Comparison of ENCODE assay signal across 8 mouse cellular contexts in genomic region chr12:79347643-79348042, GRCm38 (mm10). TPM values are rescaled to one million over a fixed set of nuclear protein-coding genes. Genes with fewer than 3 reads are reported as not detected.
DNase-seq lines count a peak whose midpoint lies in the region; ATAC-seq and TF ChIP-seq lines count a peak whose summit lies in the region.

No protein-coding gene starts in this region.

- DNase-seq in spleen, adult 2 months (ENCODE audit: low read depth in 1 of 2, low spot score in 2 of 2) = peak; percentile 20 to 40
- no peak for DNase-seq in spleen, adult 12 weeks (ENCODE audit: low spot score)
- peak; percentile 54 for DNase-seq in cerebellum, adult 9-11 months
- peak; percentile 55 to 88 for DNase-seq in frontal cortex, adult 2 months (ENCODE audit: extremely low spot score in 1 of 2, low spot score in 1 of 2)
- peak; percentile 38 to 41 for DNase-seq in left cerebral cortex, adult 2 months (ENCODE audit: extremely low spot score in 1 of 2, low spot score in 2 of 2)
- peak; percentile 86 for DNase-seq in mesoderm, embryonic 11.5 days (ENCODE audit: low read depth, low spot score)
- peak; percentile 32 to 53 for DNase-seq in spleen, postnatal 36 days (ENCODE audit: low spot score in 2 of 2)

- H3K27me3 ChIP-seq in spleen, adult 2 months (ENCODE audit: control insufficient read depth, insufficient read depth, low read length) = no peaks in the 10 kb centered on the region

- no peak overlapping the region for H3K27ac ChIP-seq in spleen, adult 2 months (ENCODE audit: insufficient read depth, low read length)
- H3K27ac ChIP-seq in left cerebral cortex, adult 2 months = no peak overlapping the region

- no peak for TF ChIP-seq POLR2A in spleen, adult 2 months (IDR thresholded peaks at IDR 0.05; ENCODE audit: low read depth, low read length)

- TF ChIP-seq CTCF in spleen, adult 2 months (IDR thresholded peaks at IDR 0.05; ENCODE audit: extremely low read depth, insufficient read depth, insufficient read length, insufficient replicate concordance) = peak; percentile 22; the same call in 1 of the 2 replicates
- peak; percentile 91 for TF ChIP-seq CTCF in left cerebral cortex, adult 2 months (IDR thresholded peaks at IDR 0.05)

- no peaks in the 10 kb centered on the region for H3K36me3 ChIP-seq in spleen, adult 2 months (ENCODE audit: control insufficient read depth, insufficient read depth, low read length)

- intact Hi-C loops in left cerebral cortex, adult 2 months (cut with DNase I) = no loop called here

- H3K4me1 ChIP-seq in spleen, adult 2 months (ENCODE audit: control insufficient read depth, insufficient read depth, insufficient read length) = no peaks in the 10 kb centered on the region

- peak; percentile 54 for ATAC-seq in inflammation-experienced regulatory T-cells, adult 6 months

- WGBS in spleen, adult 2 months = 25% methylated on average over 6 of the region's 6 CpGs

- H3K4me3 ChIP-seq in spleen, adult 2 months (ENCODE audit: extremely low read depth, insufficient read depth, insufficient read length) = no peak overlapping the region
- no peak overlapping the region for H3K4me3 ChIP-seq in left cerebral cortex, adult 2 months

RNA-seq across cellular contexts. Expression of gene Rad51b, which starts 50.6 kb away (rescaled TPM):
- 0.26 and 0.39 TPM in 2 replicates for polyA plus RNA-seq in spleen, adult 2 months (2012; rRNA removed)
- polyA plus RNA-seq in frontal cortex, adult 2 months (2012; rRNA removed) = 0.14 and 0.17 TPM in 2 replicates
- 1 to 10 TPM; 1.2 to 4.0 (median 3.4) TPM for polyA plus RNA-seq in inflammation-experienced regulatory T-cells, adult 6 months (2017; shearing (Covaris generic))
- under 1 TPM in 1 of 2 experiments, not detected in 1; 0.36 TPM for total RNA-seq in left cerebral cortex, adult 2 months (2021)

RNA-seq across cellular contexts. Expression of gene Zfyve26, which starts 51.5 kb away (rescaled TPM):
- 28.7 and 29.4 TPM in 2 replicates for polyA plus RNA-seq in spleen, adult 2 months (2012; rRNA removed)
- polyA plus RNA-seq in frontal cortex, adult 2 months (2012; rRNA removed) = 32.9 and 33.9 TPM in 2 replicates
- 10 to 100 TPM; 12.6 to 36.8 (median 30.5) TPM for polyA plus RNA-seq in inflammation-experienced regulatory T-cells, adult 6 months (2017; shearing (Covaris generic))
- total RNA-seq in left cerebral cortex, adult 2 months (2021) = 10 to 100 TPM; 29.0 to 31.5 TPM
